Mouse (Mus musculus) naive thymus-derived CD4-positive, alpha-beta T cell, adult 5 months (primary cell): ENCODE measurements around the gene Cdc123. TPM values are rescaled to one million over a fixed set of nuclear protein-coding genes. Genes with fewer than 3 reads are reported as not detected.

Experiments
- polyA plus RNA-seq: library from polyadenylated mRNA; unstranded; fragments of 100-300 nt; shearing (Covaris generic); gene quantifications from one replicate; pipeline ENCODE4 v1.2.1, GENCODE M21; 2017

Cdc123 gene
- polyA plus RNA-seq, result 119 TPM

GRCm38 (mm10) chr2:5844873-5845631 is at the start of gene Cdc123, which contains the start of gene Nudt5:
Cdc123 (minus strand) TSS chr2:5845164.
Nudt5 (plus strand) TSS chr2:5845019.

DNA sequence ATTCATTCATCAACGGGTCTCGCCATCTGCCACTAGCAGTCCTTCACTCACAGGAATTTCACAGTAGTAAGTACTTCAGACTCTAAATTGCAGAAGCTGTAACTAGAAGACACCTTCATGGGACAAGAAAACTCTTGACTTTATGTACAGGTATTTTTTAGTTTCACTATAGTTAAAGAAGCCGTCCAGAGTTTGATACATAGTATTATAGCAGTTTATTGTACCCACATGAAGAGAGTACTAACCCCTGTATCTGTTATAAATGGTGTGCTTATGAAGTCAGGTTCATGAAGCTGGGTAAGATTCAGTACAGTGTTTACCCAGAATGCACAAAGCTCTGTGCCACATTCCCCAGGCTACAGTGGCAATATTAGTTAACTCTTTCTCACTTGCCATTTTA is 17.9 kb upstream of the Cdc123 start, which contains the start of gene Gm13199:
Gene Gm13199 (minus strand): TSS at position 101 of the 400 bp plus-strand sequence.

Other genes starting within 250 kb of the Cdc123 start
- 59.7 TPM for gene Camk1d, start 130.6 kb downstream of the Cdc123 start, polyA plus RNA-seq
- 21.5 TPM for gene Nudt5, start 145 bp downstream of the Cdc123 start, polyA plus RNA-seq
- 1.9 TPM for gene Gm13199, start 17.8 kb upstream of the Cdc123 start, polyA plus RNA-seq
- gene Sec61a2, start 50.3 kb upstream of the Cdc123 start, polyA plus RNA-seq, result 21.7 TPM
- gene Dhtkd1, start 97.6 kb upstream of the Cdc123 start, polyA plus RNA-seq, result not detected
- gene Upf2, start 106.3 kb upstream of the Cdc123 start, polyA plus RNA-seq, result 19.7 TPM